Mouse (Mus musculus) MEL (cell line): Measurements from ENCODE around the gene Dnaja1. TPM values are rescaled to one million over a fixed set of nuclear protein-coding genes. Genes with fewer than 3 reads are reported as not detected.
A peak's percentile ranks its signal among the peaks of the same experiment; 100 is the strongest.

Experiments
- DNase-seq: peaks from one replicate; pipeline ENCODE4 v3.0.0; 2011; ENCODE audit warnings: low read depth, low spot score
- H3K27ac ChIP-seq: 2 replicates; pipeline ENCODE4 v1.5.1; 2012; ENCODE audit warnings: low read depth, mild to moderate bottlenecking, control low read depth, low read length, moderate library complexity; ENCODE audit not compliant: control insufficient read depth
- H3K27me3 ChIP-seq, 2 experiments: fragments of 150-350 bp in 1 of 2; sonication (generic) in 1 of 2; 2 replicates each; pipeline ENCODE4 v1.6.1; 2012; ENCODE audit warnings: low read length in 2 of 2, mild to moderate bottlenecking in 2 of 2, improper control_type of control experiment in 1 of 2, moderate library complexity in 1 of 2; ENCODE audit not compliant: insufficient read depth in 2 of 2, control insufficient read depth in 1 of 2
- H3K36me3 ChIP-seq, 2 experiments: 2 replicates each; pipeline ENCODE4 v1.6.1; 2012 to 2014; ENCODE audit warnings: low read length in 2 of 2, improper control_type of control experiment in 1 of 2, inconsistent platforms in 1 of 2, mild to moderate bottlenecking in 1 of 2; ENCODE audit not compliant: insufficient read depth in 2 of 2, control insufficient read depth in 1 of 2
- H3K4me1 ChIP-seq, 2 experiments: fragments of 150-350 bp in 1 of 2; sonication (generic) in 1 of 2; 2 replicates each; pipeline ENCODE4 v1.6.1; 2012; ENCODE audit warnings: low read length in 2 of 2, improper control_type of control experiment in 1 of 2, mild to moderate bottlenecking in 1 of 2; ENCODE audit not compliant: insufficient read depth in 2 of 2, control insufficient read depth in 1 of 2
- H3K4me3 ChIP-seq, 2 experiments: fragments of 150-350 bp in 1 of 2; sonication (generic) in 1 of 2; 2 replicates each; pipeline ENCODE4 v1.5.1; 2012; ENCODE audit warnings: low read depth in 2 of 2, low read length in 2 of 2, mild to moderate bottlenecking in 2 of 2, moderate library complexity in 2 of 2, control low read depth in 1 of 2, improper control_type of control experiment in 1 of 2; ENCODE audit not compliant: control insufficient read depth in 1 of 2, insufficient read depth in 1 of 2
- H3K79me2 ChIP-seq: 2 replicates; pipeline ENCODE4 v1.6.1; 2012; ENCODE audit warnings: mild to moderate bottlenecking, low read length, moderate library complexity; ENCODE audit not compliant: control insufficient read depth, poor library complexity, insufficient read depth
- H3K9ac ChIP-seq: 2 replicates; pipeline ENCODE4 v1.6.1; 2012; ENCODE audit warnings: low read depth, mild to moderate bottlenecking, control low read depth, low read length, moderate library complexity; ENCODE audit not compliant: control insufficient read depth, poor library complexity, severe bottlenecking
- H3K9me3 ChIP-seq: fragments of 150-350 bp; sonication (generic); replicated peaks from 2 replicates; pipeline ENCODE4 v1.6.1; 2012; ENCODE audit warnings: mild to moderate bottlenecking, low read length, improper control_type of control experiment, moderate library complexity; ENCODE audit not compliant: insufficient read depth
- BHLHE40 ChIP-seq: IDR thresholded peaks from 2 replicates; pipeline ENCODE4 v1.6.1; 2012; ENCODE audit warnings: low read depth, mild to moderate bottlenecking, inconsistent platforms, low read length, improper control_type of control experiment, borderline replicate concordance
- CHD1 ChIP-seq: IDR thresholded peaks from 2 replicates; pipeline ENCODE4 v1.6.1; 2012; ENCODE audit warnings: low read depth, mild to moderate bottlenecking, inconsistent platforms, low read length, improper control_type of control experiment
- CTCF ChIP-seq, 3 experiments: IDR thresholded peaks in 2 of 3; conservative IDR thresholded peaks in 1 of 3; 2 replicates each; pipeline ENCODE4 v1.5.1; 2011 to 2012; ENCODE audit warnings: low read length in 3 of 3, low read depth in 2 of 3, mild to moderate bottlenecking in 2 of 3, improper control_type of control experiment in 1 of 3, inconsistent platforms in 1 of 3, mixed read lengths in 1 of 3, moderate library complexity in 1 of 3; ENCODE audit not compliant: control insufficient read depth in 1 of 3, insufficient read depth in 1 of 3, poor library complexity in 1 of 3, severe bottlenecking in 1 of 3
- E2F4 ChIP-seq: IDR thresholded peaks from 2 replicates; pipeline ENCODE4 v1.6.1; 2011; ENCODE audit warnings: low read depth, low read length, improper control_type of control experiment, borderline replicate concordance
- EP300 ChIP-seq, 2 experiments: IDR thresholded peaks; 2 replicates each; pipeline ENCODE4 v1.6.1; 2011; ENCODE audit warnings: improper control_type of control experiment in 2 of 2, low read length in 2 of 2, low read depth in 1 of 2, mild to moderate bottlenecking in 1 of 2
- GABPA ChIP-seq: IDR thresholded peaks from 2 replicates; pipeline ENCODE4 v1.6.1; 2012; ENCODE audit warnings: low read depth, mild to moderate bottlenecking, inconsistent platforms, low read length, improper control_type of control experiment, moderate library complexity
- GATA1 ChIP-seq: IDR thresholded peaks from 2 replicates; pipeline ENCODE4 v1.6.1; 2011; ENCODE audit warnings: low read depth, low read length, improper control_type of control experiment
- MAFK ChIP-seq: IDR thresholded peaks from 2 replicates; pipeline ENCODE4 v1.6.1; 2011; ENCODE audit warnings: low read depth, mild to moderate bottlenecking, low read length, improper control_type of control experiment, borderline replicate concordance
- MAZ ChIP-seq: IDR thresholded peaks from 2 replicates; pipeline ENCODE4 v1.6.1; 2012; ENCODE audit warnings: low read depth, mild to moderate bottlenecking, inconsistent platforms, low read length, improper control_type of control experiment
- MYC ChIP-seq: IDR thresholded peaks from 2 replicates; pipeline ENCODE4 v1.6.1; 2011; ENCODE audit warnings: low read depth, mild to moderate bottlenecking, low read length, improper control_type of control experiment, moderate library complexity
- NRF1 ChIP-seq: IDR thresholded peaks from 2 replicates; pipeline ENCODE4 v1.6.1; 2014; ENCODE audit warnings: low read depth, mild to moderate bottlenecking, inconsistent platforms, low read length, improper control_type of control experiment, moderate library complexity; ENCODE audit not compliant: poor library complexity, insufficient read depth, severe bottlenecking
- POLR2A ChIP-seq, 2 experiments: IDR thresholded peaks; 2 replicates each; pipeline ENCODE4 v1.6.1; 2011 to 2012; ENCODE audit warnings: low read length in 2 of 2, mild to moderate bottlenecking in 2 of 2, control low read depth in 1 of 2, improper control_type of control experiment in 1 of 2, low read depth in 1 of 2, moderate library complexity in 1 of 2; ENCODE audit not compliant: control insufficient read depth in 1 of 2, insufficient read depth in 1 of 2, poor library complexity in 1 of 2
- POLR2AphosphoS2 ChIP-seq: IDR thresholded peaks from 2 replicates; pipeline ENCODE4 v1.6.1; 2011; ENCODE audit warnings: low read length, improper control_type of control experiment
- RAD21 ChIP-seq: IDR thresholded peaks from 2 replicates; pipeline ENCODE4 v1.6.1; 2011; ENCODE audit warnings: mild to moderate bottlenecking, low read depth, low read length, improper control_type of control experiment
- SMC3 ChIP-seq: IDR thresholded peaks from 2 replicates; pipeline ENCODE4 v1.6.1; 2011; ENCODE audit warnings: low read depth, low read length, improper control_type of control experiment
- TAL1 ChIP-seq: IDR thresholded peaks from 2 replicates; pipeline ENCODE4 v1.6.1; 2012; ENCODE audit warnings: mild to moderate bottlenecking, inconsistent platforms, low read length, moderate library complexity, mixed read lengths
- UBTF ChIP-seq: IDR thresholded peaks from 2 replicates; pipeline ENCODE4 v1.6.1; 2012; ENCODE audit warnings: low read depth, mild to moderate bottlenecking, inconsistent platforms, low read length, improper control_type of control experiment, moderate library complexity, borderline replicate concordance; ENCODE audit not compliant: insufficient read depth
- ZC3H11A ChIP-seq: IDR thresholded peaks from 2 replicates; pipeline ENCODE4 v1.6.1; 2012; ENCODE audit warnings: low read depth, mild to moderate bottlenecking, inconsistent platforms, low read length, improper control_type of control experiment
- ZKSCAN1 ChIP-seq: IDR thresholded peaks from 2 replicates; pipeline ENCODE4 v1.6.1; 2012; ENCODE audit warnings: low read depth, mild to moderate bottlenecking, inconsistent platforms, low read length, improper control_type of control experiment, moderate library complexity
- ZMIZ1 ChIP-seq: IDR thresholded peaks from 2 replicates; pipeline ENCODE4 v1.6.1; 2012; ENCODE audit warnings: low read depth, mild to moderate bottlenecking, inconsistent platforms, low read length, improper control_type of control experiment, moderate library complexity
- polyA plus RNA-seq, 2 experiments: library from polyadenylated mRNA; stranded (reverse) in 1 of 2; unstranded in 1 of 2; fragments of >175 nt in 1 of 2; fragments of >200 nt in 1 of 2; gene quantifications; 2 replicates each; pipeline versions ENCODE4 v1.2.1 to v1.2.4; 2012; ENCODE audit warnings: low replicate concordance in 2 of 2, low read depth in 1 of 2; ENCODE audit not compliant: insufficient read length in 2 of 2, insufficient read depth in 1 of 2, missing spikeins in 1 of 2
- total RNA-seq: library from RNA; depleted of rRNA; stranded (reverse); fragments of 300-350 nt; gene quantifications from 2 replicates; pipeline ENCODE4 v1.2.3, GENCODE M21; 2012

Gene Dnaja1
- total and polyA plus RNA-seq, 3 experiments, result 108 to 482 (median 355) TPM

GRCm38 (mm10) chr4:40681908-40682307, 40.0 kb upstream of the Dnaja1 start:
- H3K9me3 ChIP-seq, result no peaks in the 10 kb centered on the region
- no peaks in the 10 kb centered on the region for H3K4me1 ChIP-seq
- no peaks in the 10 kb centered on the region for H3K79me2 ChIP-seq
- no peak overlapping the region for H3K9ac ChIP-seq
- TF ChIP-seq RAD21 (peak; percentile 86), SMC3 (peak; percentile 77), ZC3H11A (peak; percentile 64), MYC (no peak), ZMIZ1 (no peak), UBTF (no peak), CTCF (IDR thresholded peaks at IDR 0.05 in 2 of 3, conservative IDR thresholded peaks at IDR 0.05 in 1 of 3; ENCODE audit: control insufficient read depth in 1 of 3, insufficient read depth in 1 of 3, low read depth in 2 of 3, low read length in 3 of 3, poor library complexity in 1 of 3, severe bottlenecking in 1 of 3) (peak; percentile 54 to 83 (median 73)), POLR2A (IDR thresholded peaks at IDR 0.05; ENCODE audit: control insufficient read depth in 1 of 2, insufficient read depth in 1 of 2, low read depth in 1 of 2, low read length in 2 of 2, poor library complexity in 1 of 2) (no peak)
- TF ChIP-seq, all 39 proteins: peak for 4
- peak; percentile 69 for DNase-seq
- Histone ChIP-seq H3K27me3 (no peaks in the 10 kb centered on the region), H3K4me3 (no peak overlapping the region), H3K36me3 (no peaks in the 10 kb centered on the region), H3K27ac (no peak overlapping the region)

GRCm38 (mm10) chr4:40682359-40682758, 39.6 kb upstream of the Dnaja1 start:
- H3K9ac ChIP-seq, result no peak overlapping the region
- TF ChIP-seq ZMIZ1 (no peak), BHLHE40 (no peak), EP300 (IDR thresholded peaks at IDR 0.05; ENCODE audit: low read depth in 1 of 2, low read length in 2 of 2) (no peak), E2F4 (no peak), TAL1 (no peak), NRF1 (no peak)
- no peaks in the 10 kb centered on the region for H3K4me1 ChIP-seq
- H3K79me2 ChIP-seq, result no peaks in the 10 kb centered on the region
- H3K27ac ChIP-seq, result no peak overlapping the region
- no peaks in the 10 kb centered on the region for H3K27me3 ChIP-seq
- no peak for DNase-seq
- no peaks in the 10 kb centered on the region for H3K9me3 ChIP-seq
- no peak overlapping the region for H3K4me3 ChIP-seq
- H3K36me3 ChIP-seq, result no peaks in the 10 kb centered on the region

GRCm38 (mm10) chr4:40683306-40683705, 38.6 kb upstream of the Dnaja1 start:
- Histone ChIP-seq H3K27ac (no peak overlapping the region), H3K9ac (no peak overlapping the region), H3K36me3 (no peaks in the 10 kb centered on the region), H3K4me3 (no peak overlapping the region), H3K9me3 (no peaks in the 10 kb centered on the region), H3K79me2 (no peaks in the 10 kb centered on the region), H3K4me1 (no peaks in the 10 kb centered on the region), H3K27me3 (no peaks in the 10 kb centered on the region)
- no peak for DNase-seq
- TF ChIP-seq POLR2AphosphoS2 (no peak), GABPA (no peak), CHD1 (no peak), CTCF (IDR thresholded peaks at IDR 0.05 in 2 of 3, conservative IDR thresholded peaks at IDR 0.05 in 1 of 3; ENCODE audit: control insufficient read depth in 1 of 3, insufficient read depth in 1 of 3, low read depth in 2 of 3, low read length in 3 of 3, poor library complexity in 1 of 3, severe bottlenecking in 1 of 3) (no peak), ZMIZ1 (no peak), GATA1 (no peak), MAFK (no peak), MAZ (no peak), TAL1 (no peak), ZKSCAN1 (no peak)
